Mouse (Mus musculus) hindbrain, embryonic 12.5 days (tissue): ENCODE measurements at regions not wholly inside any gene's neighbourhood (a gene's known extent, or its start where the extent isn't known, plus 50 kb on each side); places are given as distances from the start of the nearest gene placed in this dataset.

Source experiments
- ATAC-seq: fragments of 200-750 bp; cut with Nextera tagmentation; 2 replicates; pipeline ENCODE4 v1.8.0; 2017; ENCODE audit warnings: moderate TSS enrichment; ENCODE audit not compliant: low FRiP score
- H3K27ac ChIP-seq: fragments of 300-500 bp; sonication (generic); 2 replicates; pipeline ENCODE4 v1.5.1; 2016; ENCODE audit warnings: mild to moderate bottlenecking
- H3K27me3 ChIP-seq: fragments of 300-500 bp; sonication (generic); 2 replicates; pipeline ENCODE4 v1.6.1; 2016; ENCODE audit warnings: mild to moderate bottlenecking
- H3K36me3 ChIP-seq: fragments of 300-500 bp; sonication (generic); 2 replicates; pipeline ENCODE4 v1.6.1; 2016; ENCODE audit warnings: mild to moderate bottlenecking
- H3K4me1 ChIP-seq: fragments of 300-500 bp; sonication (generic); 2 replicates; pipeline ENCODE4 v1.6.1; 2016
- H3K4me2 ChIP-seq: fragments of 300-500 bp; sonication (generic); replicated peaks from 2 replicates; pipeline ENCODE4 v1.6.1; 2016; ENCODE audit warnings: mild to moderate bottlenecking
- H3K4me3 ChIP-seq: fragments of 300-500 bp; sonication (generic); 2 replicates; pipeline ENCODE4 v1.5.1; 2016; ENCODE audit warnings: mild to moderate bottlenecking
- H3K9ac ChIP-seq: fragments of 300-500 bp; sonication (generic); 2 replicates; pipeline ENCODE4 v1.6.1; 2016; ENCODE audit warnings: mild to moderate bottlenecking, moderate library complexity
- H3K9me3 ChIP-seq: fragments of 300-500 bp; sonication (generic); replicated peaks from 2 replicates; pipeline ENCODE4 v1.6.1; 2016; ENCODE audit warnings: mild to moderate bottlenecking
- WGBS: fragments of 180-500 bp; shearing (Covaris S2); methylation state at CpG from one replicate; pipeline ENCODE4 v1.1.7; 2016; 5-methylcytosine and 5-hydroxymethylcytosine counted together

DNA sequence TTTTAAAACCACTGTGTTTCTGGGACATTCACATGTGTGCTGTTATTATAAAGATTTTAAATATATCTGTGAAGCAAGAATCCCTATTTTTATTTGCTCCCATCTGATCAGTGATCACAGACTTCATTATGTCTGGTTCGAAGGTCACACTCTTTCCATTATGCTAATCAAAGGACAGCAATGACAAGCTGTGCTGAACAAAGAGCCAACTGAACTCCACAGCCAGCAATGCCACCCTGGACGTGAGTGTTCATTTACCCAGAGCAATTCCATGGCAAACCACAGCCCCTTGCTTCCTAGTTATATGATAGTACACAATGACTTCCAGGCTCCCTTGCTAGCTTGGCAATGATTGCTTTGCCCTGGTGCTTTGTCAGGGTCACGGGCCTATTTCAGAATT, 55.6 kb upstream of the Ccdc190 start:
- Histone ChIP-seq H3K27ac (no peak overlapping the region), H3K4me3 (no peak overlapping the region), H3K9me3 (no peaks in the 10 kb centered on the region), H3K4me2 (no peak overlapping the region), H3K4me1 (0 out of 2 replicates have a peak, but pooled peaks cover 3% of the 10 kb centered on the region), H3K9ac (no peak overlapping the region), H3K36me3 (no peaks in the 10 kb centered on the region), H3K27me3 (no peaks in the 10 kb centered on the region)
- no peak for ATAC-seq
- WGBS, result 22% methylated on average over 3 of the region's 3 CpGs

DNA sequence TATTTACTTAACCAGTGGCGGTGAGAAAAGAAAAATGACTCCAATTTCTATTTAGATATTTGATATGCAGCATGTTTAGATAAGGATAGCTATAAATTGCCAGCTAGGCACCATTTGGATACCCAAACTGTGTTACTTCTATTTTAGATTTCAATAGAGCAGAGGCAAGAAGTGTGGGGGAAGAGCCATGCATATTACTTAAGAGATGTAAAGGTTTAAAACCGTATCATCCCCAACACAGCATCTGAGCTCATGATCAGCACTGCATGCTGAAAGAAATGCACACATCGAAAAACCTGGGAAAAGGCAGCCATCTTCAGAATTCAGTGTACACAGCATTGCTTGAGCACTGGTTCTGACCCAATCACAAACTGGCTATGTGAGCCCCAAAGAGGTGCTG, 59.8 kb upstream of the Ccdc190 start:
- 88% methylated on average over 3 of the region's 3 CpGs for WGBS
- Histone ChIP-seq H3K4me1 (0 out of 2 replicates have a peak, but pooled peaks cover 3% of the 10 kb centered on the region), H3K9me3 (no peaks in the 10 kb centered on the region), H3K9ac (no peak overlapping the region), H3K4me3 (no peak overlapping the region), H3K27me3 (no peaks in the 10 kb centered on the region), H3K27ac (no peak overlapping the region), H3K36me3 (no peaks in the 10 kb centered on the region), H3K4me2 (no peak overlapping the region)
- no peak for ATAC-seq

DNA sequence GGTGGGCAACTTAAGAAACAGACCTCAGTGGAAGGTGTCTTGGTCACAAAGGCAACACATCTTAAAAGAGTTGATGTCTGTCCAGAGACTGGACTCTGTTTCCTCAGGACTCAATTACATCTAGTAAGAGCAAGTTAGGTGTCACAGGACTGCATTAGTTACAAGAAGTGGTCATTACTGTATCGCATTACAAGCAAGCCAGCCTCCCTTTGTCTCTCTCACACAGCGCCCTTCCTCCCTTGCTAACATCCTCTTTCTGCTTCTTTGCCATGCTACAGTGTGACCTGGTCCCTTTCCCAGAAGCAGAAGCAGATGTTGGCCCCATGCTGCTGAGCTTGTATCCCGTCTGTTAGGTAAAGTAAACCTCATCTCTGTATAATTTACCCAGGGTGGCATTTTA, 61.0 kb upstream of the Ccdc190 start:
- WGBS, result 52% methylated on average over 3 of the region's 3 CpGs
- Histone ChIP-seq H3K27me3 (no peaks in the 10 kb centered on the region), H3K4me1 (no peaks in the 10 kb centered on the region), H3K36me3 (no peaks in the 10 kb centered on the region), H3K9me3 (no peaks in the 10 kb centered on the region), H3K4me2 (no peak overlapping the region), H3K4me3 (no peak overlapping the region), H3K27ac (no peak overlapping the region), H3K9ac (no peak overlapping the region)
- ATAC-seq, result no peak

DNA sequence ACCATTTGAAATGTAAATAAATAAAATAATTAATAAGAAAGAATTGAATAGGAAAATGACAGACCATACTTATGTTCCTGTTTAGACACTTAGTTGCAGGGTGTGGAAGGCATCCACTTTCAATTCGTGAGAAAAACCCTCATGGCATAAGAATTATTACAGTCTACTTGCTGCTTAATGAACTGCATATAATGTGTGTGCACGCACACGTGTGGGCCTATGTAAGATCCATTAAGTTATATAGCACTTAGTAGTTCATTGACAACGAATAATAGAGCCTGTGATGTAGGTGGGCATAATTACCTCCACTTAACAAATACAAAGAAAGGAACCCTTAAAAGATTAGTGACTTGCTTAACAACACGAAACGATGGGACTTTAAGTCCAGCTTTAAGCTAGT, 61.6 kb upstream of the Ccdc190 start:
- H3K4me1 ChIP-seq, result no peaks in the 10 kb centered on the region
- ATAC-seq, result no peak

DNA sequence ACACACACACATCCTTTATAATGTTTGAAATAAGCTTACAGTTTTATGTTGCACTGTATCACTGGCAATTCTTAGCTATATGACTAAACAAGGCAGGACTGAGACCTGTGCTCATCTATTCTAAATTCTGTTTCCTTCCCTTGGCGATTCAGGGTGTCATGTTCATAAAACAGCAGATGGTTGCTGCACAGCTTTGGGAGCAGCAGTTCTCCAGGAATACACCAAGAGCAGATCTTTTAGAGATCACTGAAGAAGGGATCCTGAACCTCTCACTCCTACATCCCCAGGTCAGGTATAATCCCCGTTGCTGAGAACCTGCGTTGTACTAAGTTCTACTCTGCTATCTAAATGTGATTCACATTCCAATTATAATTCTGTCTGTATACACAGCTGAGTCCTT, 69.4 kb upstream of the Ccdc190 start:
- WGBS, result 89% methylated on average over 3 of the region's 3 CpGs
- no peak overlapping the region for H3K9ac ChIP-seq
- no peak overlapping the region for H3K27ac ChIP-seq
- no peaks in the 10 kb centered on the region for H3K36me3 ChIP-seq
- H3K9me3 ChIP-seq, result no peaks in the 10 kb centered on the region
- no peak for ATAC-seq
- no peaks in the 10 kb centered on the region for H3K27me3 ChIP-seq
- no peak overlapping the region for H3K4me2 ChIP-seq
- no peaks in the 10 kb centered on the region for H3K4me1 ChIP-seq
- no peak overlapping the region for H3K4me3 ChIP-seq

More for the DNA sequence above, 61.6 kb upstream of the Ccdc190 start:
- WGBS, result 69% methylated on average over 6 of the region's 6 CpGs
- Histone ChIP-seq H3K36me3 (no peaks in the 10 kb centered on the region), H3K9me3 (no peaks in the 10 kb centered on the region), H3K9ac (no peak overlapping the region), H3K27ac (no peak overlapping the region), H3K4me3 (no peak overlapping the region), H3K27me3 (no peaks in the 10 kb centered on the region), H3K4me2 (no peak overlapping the region)

DNA sequence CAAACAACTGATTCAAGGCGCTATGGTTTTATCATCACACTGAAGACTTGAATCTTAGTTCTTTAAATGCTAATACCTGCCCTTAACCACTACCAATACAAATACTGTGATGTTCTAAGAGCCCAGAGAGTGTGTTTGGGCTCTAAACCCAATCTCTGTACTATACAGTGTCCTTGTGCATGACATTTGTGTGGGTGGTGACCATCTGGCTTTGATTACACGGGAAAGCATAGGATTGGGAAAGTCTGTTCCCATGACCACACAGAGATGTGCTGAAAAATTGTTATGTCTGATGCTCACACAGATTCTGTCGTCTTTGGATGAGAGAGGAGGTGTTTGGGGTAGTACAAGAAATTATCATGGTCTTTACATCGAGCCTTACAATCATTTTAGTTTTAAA, 76.8 kb upstream of the Ccdc190 start:
- no peak overlapping the region for H3K4me2 ChIP-seq
- no peak overlapping the region for H3K27ac ChIP-seq
- H3K4me3 ChIP-seq, result no peak overlapping the region
- H3K9me3 ChIP-seq, result no peaks in the 10 kb centered on the region
- 62% methylated on average over 4 of the region's 4 CpGs for WGBS
- H3K4me1 ChIP-seq, result no peaks in the 10 kb centered on the region
- H3K36me3 ChIP-seq, result no peaks in the 10 kb centered on the region
- no peaks in the 10 kb centered on the region for H3K27me3 ChIP-seq
- no peak overlapping the region for H3K9ac ChIP-seq
- ATAC-seq, result no peak

DNA sequence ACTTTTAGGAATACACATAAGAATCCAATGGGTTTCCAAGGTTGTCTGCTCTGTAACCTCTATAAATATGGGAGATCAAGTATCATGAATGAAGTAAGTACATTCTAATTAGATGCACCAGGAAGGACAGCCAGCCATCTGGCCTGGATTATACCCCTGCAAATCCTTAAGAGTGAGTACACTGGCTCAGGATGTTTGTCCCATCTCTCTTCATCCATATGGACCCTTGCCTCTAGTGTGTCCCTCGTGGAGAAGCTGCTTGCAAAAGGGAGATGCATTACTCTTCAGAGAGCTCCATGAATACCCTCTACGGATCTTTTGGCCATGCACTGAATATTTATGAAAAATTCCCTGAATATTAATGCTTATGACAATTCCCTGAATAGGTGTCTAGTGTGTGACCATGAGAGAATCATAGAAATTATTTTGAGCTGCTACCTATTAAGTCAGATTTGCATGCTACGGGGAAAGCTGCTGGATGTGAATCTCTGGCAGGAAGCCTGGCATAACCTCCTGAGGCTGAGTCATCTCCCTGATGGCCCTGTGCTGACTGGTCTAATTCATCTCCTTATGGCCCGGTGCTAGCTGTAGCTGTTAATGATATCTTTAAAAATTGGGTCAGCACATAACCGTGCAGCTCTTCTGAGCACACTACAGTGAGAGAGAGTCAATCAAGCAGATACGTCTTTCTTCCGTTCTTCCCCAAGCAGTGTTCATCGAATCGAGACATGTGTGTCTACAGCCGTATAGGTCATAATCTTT, 80.0 kb upstream of the Ccdc190 start:
- no peaks in the 10 kb centered on the region for H3K9me3 ChIP-seq
- H3K4me3 ChIP-seq, result no peak overlapping the region
- no peak for ATAC-seq
- H3K4me2 ChIP-seq, result no peak overlapping the region
- no peak overlapping the region for H3K9ac ChIP-seq
- no peaks in the 10 kb centered on the region for H3K27me3 ChIP-seq
- H3K36me3 ChIP-seq, result no peaks in the 10 kb centered on the region
- no peak overlapping the region for H3K27ac ChIP-seq
- WGBS, result 73% methylated on average over 10 of the region's 10 CpGs
- no peaks in the 10 kb centered on the region for H3K4me1 ChIP-seq

DNA sequence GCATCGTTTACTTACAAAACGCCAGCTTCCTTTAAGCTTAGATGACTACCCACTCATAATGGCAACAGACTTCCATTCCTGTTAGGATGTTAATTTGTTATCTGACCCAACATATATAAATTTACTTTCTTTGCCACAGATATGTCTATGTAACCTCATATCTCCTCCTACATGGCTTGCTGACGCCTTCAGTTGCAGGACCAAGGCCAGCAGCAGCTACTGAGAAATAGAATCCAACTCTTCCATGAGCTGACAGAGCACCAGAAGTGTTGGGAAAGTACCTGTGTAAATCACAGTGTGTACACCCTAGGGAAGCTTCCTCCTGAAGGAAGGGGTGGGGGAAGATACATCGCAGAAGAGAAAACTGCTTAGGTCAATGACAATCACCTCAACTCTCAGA, 86.0 kb upstream of the Ccdc190 start:
- Histone ChIP-seq H3K4me2 (no peak overlapping the region), H3K36me3 (no peaks in the 10 kb centered on the region), H3K27ac (no peak overlapping the region), H3K4me1 (no peaks in the 10 kb centered on the region), H3K9me3 (no peaks in the 10 kb centered on the region), H3K27me3 (no peaks in the 10 kb centered on the region), H3K4me3 (no peak overlapping the region), H3K9ac (no peak overlapping the region)
- no peak for ATAC-seq
- 87% methylated on average over 4 of the region's 4 CpGs for WGBS

DNA sequence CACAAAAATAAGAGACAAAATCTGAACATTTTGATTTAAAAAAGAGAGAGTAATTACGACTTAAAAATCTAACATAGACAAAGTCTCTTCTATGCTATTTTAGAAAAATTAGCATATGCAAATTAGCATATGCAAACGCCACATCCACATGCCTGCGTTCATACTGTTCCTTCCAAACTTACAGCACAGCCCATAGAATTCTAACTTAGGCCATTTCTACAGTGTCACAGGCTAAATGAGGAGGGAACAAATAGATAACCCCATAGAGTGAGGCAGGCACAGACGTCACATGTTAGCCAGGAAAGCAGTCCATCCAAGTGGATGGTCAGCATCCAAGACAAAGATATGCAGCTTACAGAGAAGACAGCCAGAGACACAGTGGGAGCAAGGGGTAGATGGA, 87.5 kb upstream of the Ccdc190 start:
- H3K27me3 ChIP-seq, result no peaks in the 10 kb centered on the region
- ATAC-seq, result no peak
- H3K36me3 ChIP-seq, result no peaks in the 10 kb centered on the region
- 85% methylated on average over 4 of the region's 4 CpGs for WGBS
- H3K4me2 ChIP-seq, result no peak overlapping the region
- H3K27ac ChIP-seq, result no peak overlapping the region
- H3K4me3 ChIP-seq, result no peak overlapping the region
- no peaks in the 10 kb centered on the region for H3K9me3 ChIP-seq
- H3K9ac ChIP-seq, result no peak overlapping the region
- no peaks in the 10 kb centered on the region for H3K4me1 ChIP-seq

DNA sequence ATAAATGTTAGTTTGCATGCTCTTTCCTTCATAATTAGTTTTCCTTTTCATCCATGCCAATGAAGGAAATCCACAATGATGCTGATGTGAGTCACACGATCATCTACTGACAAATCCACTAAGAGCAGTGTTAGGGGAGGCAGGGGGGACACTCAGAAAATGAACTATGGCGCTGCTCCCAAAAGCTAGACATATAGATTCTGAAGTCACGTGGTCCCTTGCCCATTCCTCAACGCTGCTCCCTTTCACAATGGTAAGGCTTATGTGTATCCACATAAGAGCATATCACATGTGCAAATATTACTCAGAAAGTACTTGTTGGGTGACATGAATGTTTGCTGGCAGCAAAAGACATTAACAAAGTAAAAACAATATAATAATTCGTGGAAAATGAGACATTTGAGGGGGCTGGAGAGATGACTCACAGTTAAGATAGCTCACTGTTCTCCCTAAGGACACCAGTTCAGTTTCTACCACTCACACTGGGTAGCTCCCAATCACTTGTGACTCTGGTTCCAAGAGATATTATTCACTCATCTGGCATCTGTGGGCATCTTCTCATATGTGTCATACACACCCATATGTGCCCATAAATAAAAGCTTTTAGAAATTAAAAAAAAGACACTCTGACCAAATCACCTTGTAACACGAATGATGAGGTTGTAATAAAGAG, 88.3 kb upstream of the Ccdc190 start:
- no peaks in the 10 kb centered on the region for H3K4me1 ChIP-seq
- 81% methylated on average over 6 of the region's 6 CpGs for WGBS
- no peak overlapping the region for H3K4me3 ChIP-seq
- H3K27me3 ChIP-seq, result no peaks in the 10 kb centered on the region
- no peak overlapping the region for H3K4me2 ChIP-seq
- no peak overlapping the region for H3K9ac ChIP-seq
- no peaks in the 10 kb centered on the region for H3K9me3 ChIP-seq
- no peak overlapping the region for H3K27ac ChIP-seq
- ATAC-seq, result no peak
- H3K36me3 ChIP-seq, result no peaks in the 10 kb centered on the region

DNA sequence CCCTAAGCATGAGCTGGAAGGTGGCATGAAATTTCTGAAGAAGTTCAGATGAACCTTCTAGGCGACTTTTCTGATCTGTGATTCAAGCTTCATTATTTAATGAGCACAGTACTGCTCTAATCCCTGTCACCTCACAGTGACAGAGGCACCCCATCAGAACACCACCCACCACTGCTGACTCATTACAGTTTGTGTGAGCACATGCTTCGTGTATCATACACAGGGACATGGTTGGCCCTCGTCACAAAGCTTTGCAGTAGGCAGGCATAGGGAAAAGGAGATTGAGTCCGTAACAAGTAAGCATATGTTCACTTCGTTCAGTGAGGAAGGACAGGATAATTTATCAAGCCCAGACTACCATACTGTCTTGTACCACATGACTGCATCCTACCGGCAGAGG, 85.9 kb upstream of the Rgs4 start:
- H3K4me3 ChIP-seq, result no peak overlapping the region
- no peak overlapping the region for H3K4me2 ChIP-seq
- no peak overlapping the region for H3K9ac ChIP-seq
- H3K36me3 ChIP-seq, result no peaks in the 10 kb centered on the region
- WGBS, result 84% methylated on average over 6 of the region's 6 CpGs
- no peaks in the 10 kb centered on the region for H3K4me1 ChIP-seq
- no peak overlapping the region for H3K27ac ChIP-seq
- H3K9me3 ChIP-seq, result no peaks in the 10 kb centered on the region
- no peaks in the 10 kb centered on the region for H3K27me3 ChIP-seq
- ATAC-seq, result no peak

DNA sequence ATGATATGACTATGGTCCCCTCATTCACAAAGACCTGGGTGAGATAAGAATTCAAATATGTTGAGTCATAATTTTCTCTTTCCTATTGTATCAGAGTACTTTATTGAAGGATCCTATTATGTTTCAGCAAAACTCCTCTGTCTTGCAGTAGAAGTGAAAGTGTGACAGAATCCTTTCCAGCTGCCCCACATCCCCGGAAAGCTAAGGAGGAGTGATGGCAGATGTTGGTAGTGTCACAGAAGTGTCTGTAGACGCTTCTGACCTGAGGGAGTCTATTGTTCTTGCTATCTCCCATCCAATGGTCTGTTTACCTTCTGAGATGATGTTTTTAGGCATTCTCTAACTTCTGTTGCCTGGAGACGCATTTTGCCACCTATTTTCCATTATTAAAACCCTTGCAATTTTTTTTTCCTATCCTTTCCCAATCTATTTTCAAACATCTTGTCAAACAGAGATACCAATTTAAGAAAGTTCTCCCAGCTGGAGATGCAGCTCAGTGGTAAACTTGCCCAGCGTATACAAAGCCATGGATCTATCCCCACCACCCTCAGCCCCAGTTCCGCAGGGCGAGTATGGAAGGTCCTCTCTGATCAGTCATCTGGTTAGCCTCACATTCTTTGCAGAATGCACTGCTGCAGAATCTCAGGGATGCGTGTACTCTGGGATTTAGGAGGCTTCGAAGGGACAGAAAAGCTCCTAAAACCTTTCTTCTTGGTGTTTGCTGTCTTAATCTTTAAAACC, 84.1 kb upstream of the Rgs4 start:
- no peaks in the 10 kb centered on the region for H3K36me3 ChIP-seq
- H3K4me1 ChIP-seq, result no peaks in the 10 kb centered on the region
- WGBS, result 72% methylated on average over 8 of the region's 8 CpGs
- no peaks in the 10 kb centered on the region for H3K27me3 ChIP-seq
- no peaks in the 10 kb centered on the region for H3K9me3 ChIP-seq
- H3K27ac ChIP-seq, result no peak overlapping the region
- H3K4me3 ChIP-seq, result no peak overlapping the region
- no peak for ATAC-seq
- H3K4me2 ChIP-seq, result no peak overlapping the region
- H3K9ac ChIP-seq, result no peak overlapping the region
